Mouse (Mus musculus): ENCODE results near the gene Krt75.

- TF ChIP-seq TCF12 (IDR thresholded peaks at IDR 0.05; ENCODE audit: insufficient read depth, poor library complexity, severe bottlenecking) (no peak), MYOD1 (IDR thresholded peaks at IDR 0.05; ENCODE audit: control insufficient read depth in 1 of 3, insufficient read length in 2 of 3, low read depth in 2 of 3) (no peak), TCF3 (IDR thresholded peaks at IDR 0.05; ENCODE audit: insufficient read length, low read depth) (no peak)
Observed at GRCm38 (mm10) chr15:101544478-101544877, 29.2 kb downstream of the Krt75 start.
